In the genomic region with DNA sequence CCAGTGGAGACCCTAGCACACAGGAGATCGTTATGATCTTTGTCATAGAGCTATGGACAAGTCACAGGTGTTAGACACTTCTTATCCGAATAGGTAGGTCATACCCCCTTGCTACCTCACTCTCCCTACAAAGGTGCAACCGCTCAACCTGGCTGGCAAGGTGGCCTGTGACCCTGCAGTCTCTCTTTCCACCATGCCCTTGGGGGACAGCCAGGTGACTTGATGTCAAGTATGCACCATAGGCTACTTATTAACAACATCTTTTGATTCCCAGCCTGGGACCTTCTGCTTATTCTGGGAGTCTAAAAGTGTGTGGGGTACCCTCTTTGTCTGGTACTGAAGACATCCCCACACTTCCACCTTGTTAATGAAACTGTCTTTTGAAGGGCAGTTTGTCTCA, we compare ENCODE assay signal across 30 mouse cellular contexts. TPM values are rescaled to one million over a fixed set of nuclear protein-coding genes. Genes with fewer than 3 reads are reported as not detected.
DNase-seq lines count a peak whose midpoint lies in the region; ATAC-seq lines count a peak whose summit lies in the region.
"Had no signal": no experiment of that assay in that cellular context is flagged by ENCODE, and none has a peak within 500 bp of the region (broad histone marks: within the 10 kb centered on the region; RNA-seq: fewer than 3 reads in every experiment).

No protein-coding gene starts in this region.

- H3K9me3 ChIP-seq in kidney, embryonic 14.5 days (ENCODE audit: control insufficient read depth, low read length), result no peaks in the 10 kb centered on the region
- H3K9me3 ChIP-seq: forebrain, embryonic 10.5 days; forebrain, embryonic 13.5 days; heart, embryonic 12.5 days; heart, embryonic 15.5 days; hindbrain, embryonic 10.5 days; hindbrain, embryonic 13.5 days had no signal

- H3K9ac ChIP-seq in kidney, embryonic 14.5 days (ENCODE audit: low read depth, low read length), result no peak overlapping the region
- H3K9ac ChIP-seq: forebrain, embryonic 13.5 days; heart, embryonic 12.5 days; heart, embryonic 15.5 days; hindbrain, embryonic 13.5 days had no signal

- H3K27ac ChIP-seq in kidney, embryonic 14.5 days (ENCODE audit: low read depth, low read length), result no peak overlapping the region
- H3K27ac ChIP-seq: forebrain, embryonic 10.5 days; forebrain, embryonic 13.5 days; heart, embryonic 15.5 days; hindbrain, embryonic 10.5 days; hindbrain, embryonic 13.5 days had no signal

- peaks cover 3% of the 10 kb centered on the region; the same call in 1 of the 2 replicates for H3K4me1 ChIP-seq in kidney, embryonic 14.5 days (ENCODE audit: control insufficient read depth, insufficient read depth, low read length)
- H3K4me1 ChIP-seq: heart, embryonic 12.5 days had no signal

- H3K4me3 ChIP-seq in kidney, embryonic 14.5 days (ENCODE audit: low read length), result no peak overlapping the region
- H3K4me3 ChIP-seq: forebrain, embryonic 10.5 days; forebrain, embryonic 13.5 days; heart, embryonic 12.5 days; heart, embryonic 15.5 days; hindbrain, embryonic 10.5 days; hindbrain, embryonic 13.5 days had no signal

- 79% methylated on average over 3 of the region's 3 CpGs for WGBS in kidney, embryonic 14.5 days

- DNase-seq in kidney, adult 11 months, result peak; percentile 54
- peak; percentile 36 to 61 for DNase-seq in kidney, adult 8-10 months
- DNase-seq in kidney, postnatal 10 days, result peak; percentile 35
- peak; percentile 45 to 65 for DNase-seq in kidney, postnatal 36 days
- no peak for DNase-seq in layer of hippocampus, adult 18-20 months (ENCODE audit: low spot score in 2 of 2)
- DNase-seq in layer of hippocampus, adult 9-10 months (ENCODE audit: low spot score), result no peak
- DNase-seq: adrenal gland, postnatal 10 days; adrenal gland, postnatal 36 days; B cell, adult 2 months; cerebellum, adult 18-20 months; cerebellum, adult 9-10 months; cerebellum, postnatal 14 days; gastrocnemius, postnatal 10 days; gastrocnemius, postnatal 36 days; heart, postnatal 10 days; heart, postnatal 36 days had no signal

- no peaks in the 10 kb centered on the region; the same call in 1 of the 2 replicates for H3K27me3 ChIP-seq in kidney, embryonic 14.5 days (ENCODE audit: control insufficient read depth, insufficient read depth, low read length)

- H3K36me3 ChIP-seq in kidney, embryonic 14.5 days (ENCODE audit: control insufficient read depth, insufficient read depth, low read length), result no peaks in the 10 kb centered on the region
- H3K36me3 ChIP-seq: forebrain, embryonic 10.5 days; G1E; heart, embryonic 12.5 days; heart, embryonic 15.5 days; hindbrain, embryonic 10.5 days; hindbrain, embryonic 13.5 days had no signal

- no peak for ATAC-seq in kidney, embryonic 14.5 days (ENCODE audit: low FRiP score, low TSS enrichment)
- ATAC-seq: forebrain, embryonic 13.5 days; forebrain, embryonic 16.5 days; Patski had no signal

- H3K4me2 ChIP-seq in kidney, embryonic 14.5 days (replicated peaks; ENCODE audit: low read depth, low read length), result no peak overlapping the region
- H3K4me2 ChIP-seq: forebrain, embryonic 13.5 days; heart, embryonic 12.5 days; heart, embryonic 15.5 days; hindbrain, embryonic 13.5 days had no signal

RNA-seq across cellular contexts. Expression of gene Ttll9, which starts 4.2 kb away (rescaled TPM):
- 1.1 and 1.2 TPM in 2 replicates for polyA plus RNA-seq in kidney, embryonic 14.5 days (2014; fragmentation: Nextera tagmentation; extraction: Ambion mirVana)
- total RNA-seq in layer of hippocampus, adult 18-20 months (2021), result 1 to 10 TPM in 1 of 2 experiments, under 1 TPM in 1; 0.94 to 1.3 TPM
- total RNA-seq: G1E; gastrocnemius, adult 18-20 months; gastrocnemius, postnatal 10 days; gastrocnemius, postnatal 36 days; heart, adult 8-10 months; heart, postnatal 10 days; heart, postnatal 36 days had no signal
- polyA plus RNA-seq: G1E had no signal

RNA-seq across cellular contexts. Expression of gene Dusp15, which starts 6.6 kb away (rescaled TPM):
- 2.3 and 2.5 TPM in 2 replicates for polyA plus RNA-seq in kidney, embryonic 14.5 days (2014; fragmentation: Nextera tagmentation; extraction: Ambion mirVana)
- total RNA-seq in layer of hippocampus, adult 18-20 months (2021), result 10 to 100 TPM in 1 of 2 experiments, 1 to 10 TPM in 1; 10.0 to 10.8 TPM
- total RNA-seq: granulocyte monocyte progenitor cell, adult 5-6 weeks; heart, adult 8-10 months; heart, postnatal 36 days had no signal
- polyA plus RNA-seq: G1E had no signal

RNA-seq across cellular contexts. Expression of gene Foxs1, which starts 25.1 kb away (rescaled TPM):
- polyA plus RNA-seq in kidney, embryonic 14.5 days (2014; fragmentation: Nextera tagmentation; extraction: Ambion mirVana), result 4.4 and 4.8 TPM in 2 replicates
- under 1 TPM; 0.58 to 0.89 TPM for total RNA-seq in layer of hippocampus, adult 18-20 months (2021)
- total RNA-seq: G1E; granulocyte monocyte progenitor cell, adult 5-6 weeks had no signal
- polyA plus RNA-seq: G1E had no signal

RNA-seq across cellular contexts. Expression of gene Mylk2, which starts 47.0 kb away (rescaled TPM):
- polyA plus RNA-seq in kidney, embryonic 14.5 days (2014; fragmentation: Nextera tagmentation; extraction: Ambion mirVana), result 0.13 TPM in 1 of 2 replicates, not detected in the other
- total RNA-seq in layer of hippocampus, adult 18-20 months (2021), result not detected
- total RNA-seq: adrenal gland, adult 18-20 months; adrenal gland, postnatal 36 days; granulocyte monocyte progenitor cell, adult 5-6 weeks had no signal
- polyA plus RNA-seq: forebrain, embryonic 13.5 days; forebrain, embryonic 16.5 days; G1E; hindbrain, embryonic 13.5 days had no signal

RNA-seq across cellular contexts. Expression of gene Pdrg1, which starts 57.1 kb away (rescaled TPM):
- 58.2 and 79.8 TPM in 2 replicates for polyA plus RNA-seq in kidney, embryonic 14.5 days (2014; fragmentation: Nextera tagmentation; extraction: Ambion mirVana)
- 10 to 100 TPM; 40.5 to 42.9 TPM for total RNA-seq in layer of hippocampus, adult 18-20 months (2021)

Comparison
In these comparisons a context has a peak if more than half of its experiments do, and no peak if none do; other contexts are left out.
1. DNase-seq: peak in kidney, adult 11 months (single experiment), kidney, adult 8-10 months (2 of 2), kidney, postnatal 10 days (single experiment) and kidney, postnatal 36 days (2 of 2); none in layer of hippocampus, adult 18-20 months (0 of 2) and layer of hippocampus, adult 9-10 months (single experiment).